Mouse (Mus musculus) lung, adult 18-20 months (tissue): ENCODE measurements around the gene March6.

Source experiments
- DNase-seq, 2 experiments: peaks; one replicate each; pipeline ENCODE4 v3.0.0; 2022; ENCODE audit warnings: mixed read lengths in 2 of 2

The March6 gene

DNA sequence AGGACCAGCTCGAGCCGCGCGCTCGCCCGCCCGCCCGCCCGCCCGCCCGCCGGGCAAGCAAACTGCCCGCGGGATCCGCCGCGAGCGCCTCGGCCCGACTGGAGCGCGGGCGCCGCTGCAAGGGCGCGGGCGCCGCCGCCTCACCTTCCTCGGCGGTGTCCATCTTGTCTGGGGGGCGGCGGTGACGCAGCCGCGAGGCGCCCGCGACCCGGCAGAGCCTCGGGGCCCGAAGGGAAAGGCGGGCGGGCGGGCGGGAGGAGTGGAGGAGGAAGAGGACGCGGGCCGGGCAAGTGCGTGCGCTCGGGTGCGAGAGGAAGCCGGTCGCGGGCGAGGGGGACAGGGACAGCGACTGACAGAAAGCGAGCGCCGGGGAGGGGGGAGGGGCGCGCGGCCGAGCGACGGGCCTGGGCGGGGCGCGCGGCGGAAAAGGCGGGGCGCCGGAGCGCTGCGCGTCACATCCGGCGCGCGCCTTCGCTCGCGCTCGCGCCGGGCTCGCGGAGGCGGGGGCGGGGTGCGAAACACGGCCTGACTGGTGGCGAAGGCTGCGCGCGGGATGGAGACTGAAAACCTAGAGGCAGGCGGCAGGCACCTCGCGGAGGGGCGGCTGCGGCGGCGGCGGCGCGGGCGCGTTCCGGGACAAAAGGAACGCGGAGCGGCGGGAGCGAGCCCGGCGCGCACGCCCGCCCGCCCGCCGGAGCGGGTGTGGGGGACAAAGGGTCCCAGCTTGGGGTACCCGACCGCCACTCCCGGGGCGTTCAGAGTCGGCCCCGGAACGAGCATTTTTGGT is at the start of gene March6:
March6 (minus strand) TSS at position 395 of the 787 bp plus-strand sequence.
- peak; percentile 87 to 91 for DNase-seq

DNA sequence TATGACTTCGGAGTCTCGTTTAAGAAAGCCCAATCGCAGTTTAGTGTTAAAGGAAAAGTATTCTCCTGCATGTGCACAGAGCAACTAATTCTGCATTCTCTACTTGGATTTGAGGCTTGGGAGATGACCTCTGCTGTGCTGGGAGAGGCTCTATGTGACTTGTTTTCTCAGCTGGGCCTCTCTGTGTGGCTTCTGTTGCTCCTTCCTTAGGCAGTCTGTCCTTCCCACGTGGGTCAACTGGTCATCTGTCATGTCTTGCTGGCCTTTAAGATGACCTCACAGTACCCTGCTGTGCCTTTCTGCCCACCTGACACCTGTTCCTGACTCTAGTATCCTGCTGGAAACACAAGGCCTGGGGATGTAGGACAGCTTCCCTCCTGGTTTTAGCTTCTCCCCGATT is 45.2 kb upstream of the March6 start:
- DNase-seq: no peak

DNA sequence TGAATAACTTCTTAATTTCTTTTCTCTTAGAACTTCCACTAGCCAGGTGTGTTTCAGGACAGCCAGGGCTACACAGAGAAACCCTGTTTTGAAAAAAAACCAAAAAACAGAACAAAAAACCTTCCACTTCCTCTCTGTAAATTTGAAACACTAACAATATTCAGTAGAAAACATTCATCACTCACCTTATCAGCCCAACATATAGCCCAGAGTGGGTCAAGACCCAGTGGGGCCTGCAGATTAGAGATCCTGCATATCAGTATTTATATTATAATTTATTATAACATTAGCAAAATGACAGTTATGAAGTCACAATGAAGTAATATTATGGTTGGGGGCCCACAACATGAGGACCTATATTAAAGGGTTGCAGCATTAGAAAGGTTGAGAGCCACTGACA is 42.8 kb upstream of the March6 start:
- DNase-seq: no peak

DNA sequence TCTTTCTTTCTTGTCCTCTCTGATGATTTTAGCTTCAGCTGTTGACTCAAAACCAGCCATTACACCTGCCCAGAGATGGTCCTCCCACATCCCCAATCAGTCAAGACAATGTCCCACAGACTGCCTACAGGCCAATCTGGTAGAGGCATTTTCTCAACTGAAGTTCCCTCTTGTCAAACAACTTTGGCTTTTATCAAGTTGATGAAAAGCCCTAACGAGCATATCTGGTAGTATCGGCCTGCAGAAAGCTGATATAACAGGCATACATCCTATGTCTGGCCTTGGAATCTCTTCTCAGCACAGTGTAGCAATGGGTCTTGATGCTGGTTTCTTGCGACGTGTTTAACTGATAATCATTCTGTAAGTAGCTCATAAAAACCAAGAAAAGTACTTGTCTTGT is 42.4 kb upstream of the March6 start:
- DNase-seq: no peak

DNA sequence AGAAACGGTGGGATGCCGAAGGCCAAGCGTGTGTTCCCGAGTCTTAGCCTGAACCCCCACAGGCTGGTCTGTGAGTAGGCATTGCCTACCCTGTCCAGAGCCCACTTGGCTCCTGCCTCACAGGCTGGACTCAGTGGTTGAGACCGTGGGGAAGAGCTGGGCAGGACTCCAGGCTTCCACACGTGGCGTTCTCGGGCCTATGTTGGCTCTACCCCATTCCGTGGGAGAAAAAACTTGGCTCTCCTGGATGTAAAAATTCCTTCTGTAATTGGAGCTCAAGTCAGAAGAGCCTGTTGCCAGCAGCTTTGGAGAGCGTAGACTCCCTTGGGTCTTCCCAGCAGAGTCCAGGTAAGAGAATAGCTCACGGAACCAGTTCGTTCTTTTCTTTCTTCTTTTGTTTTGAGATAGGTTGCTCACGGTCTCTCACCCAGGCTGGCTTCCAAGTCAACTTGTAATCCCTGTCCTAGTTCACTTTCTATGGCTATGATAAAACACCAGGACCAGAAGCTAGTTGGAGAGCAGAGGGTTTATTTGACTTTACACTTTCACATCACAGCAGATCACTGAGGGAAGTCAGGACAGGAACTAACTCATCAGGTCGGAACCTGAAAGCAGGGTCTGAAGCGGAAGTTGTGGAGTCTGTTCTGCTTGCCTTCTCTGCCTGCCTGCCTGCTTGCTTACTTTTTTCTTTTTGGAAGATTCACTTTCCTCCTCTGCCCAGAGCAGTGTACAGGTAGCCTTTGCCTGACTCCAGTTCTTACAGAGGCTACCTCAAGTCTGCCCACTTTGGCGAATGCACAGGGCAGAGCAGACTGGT is 41.3 kb upstream of the March6 start:
- peak in 1 of 2 experiments; percentile 25 for DNase-seq

DNA sequence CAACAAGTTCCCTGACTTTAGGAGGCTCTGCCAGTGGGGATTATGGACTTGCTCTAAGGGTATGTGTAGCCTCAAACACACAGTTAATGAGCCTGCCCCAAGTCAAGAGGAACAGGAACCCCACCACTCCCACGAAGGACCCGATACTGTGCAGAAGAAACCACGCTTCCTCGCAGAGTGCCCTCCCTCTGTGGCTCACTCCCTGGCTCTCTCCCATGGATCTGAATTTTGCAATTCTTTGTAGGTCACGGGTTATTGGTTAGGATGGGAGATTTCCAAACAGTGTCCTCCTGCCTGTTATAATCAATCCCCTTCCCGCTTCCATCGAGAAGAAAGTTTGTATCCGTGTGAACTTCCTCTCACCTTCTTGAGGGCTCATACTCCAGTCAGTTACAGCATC is 40.1 kb upstream of the March6 start:
- DNase-seq: no peak

DNA sequence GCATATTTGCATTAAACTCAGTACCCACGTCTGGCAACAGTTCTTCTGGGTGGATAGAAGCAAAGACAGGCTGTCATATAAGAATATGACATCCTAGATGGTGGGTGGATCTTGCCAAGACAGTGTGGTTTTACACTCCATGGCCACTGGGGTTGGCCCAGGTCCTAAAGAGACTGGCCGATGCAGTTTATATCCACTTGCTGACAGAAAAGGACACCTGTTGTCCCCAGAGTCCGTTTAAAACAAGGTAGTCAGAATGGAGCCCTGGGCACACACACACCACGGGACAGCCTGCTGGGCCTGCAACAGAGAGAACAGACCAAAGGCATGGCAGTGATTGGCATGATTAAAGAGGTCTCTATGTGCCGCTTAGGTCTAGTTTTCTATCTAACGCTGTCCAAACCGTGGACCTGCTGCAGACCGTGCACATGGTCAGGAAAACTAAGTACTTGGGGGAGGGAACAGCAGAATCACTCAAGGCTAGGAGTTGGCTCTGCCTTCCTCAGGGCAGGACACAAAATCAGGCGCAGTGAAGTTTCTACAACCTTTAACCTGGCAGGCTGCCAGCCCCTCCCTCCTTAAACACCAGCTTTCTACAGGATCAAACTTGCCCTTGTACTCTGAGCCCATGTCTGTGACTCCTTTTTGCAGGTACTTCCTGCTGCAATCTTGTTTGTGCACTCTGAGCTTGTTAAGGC is 38.6 kb upstream of the March6 start:
- DNase-seq: peak; percentile 55 to 74

DNA sequence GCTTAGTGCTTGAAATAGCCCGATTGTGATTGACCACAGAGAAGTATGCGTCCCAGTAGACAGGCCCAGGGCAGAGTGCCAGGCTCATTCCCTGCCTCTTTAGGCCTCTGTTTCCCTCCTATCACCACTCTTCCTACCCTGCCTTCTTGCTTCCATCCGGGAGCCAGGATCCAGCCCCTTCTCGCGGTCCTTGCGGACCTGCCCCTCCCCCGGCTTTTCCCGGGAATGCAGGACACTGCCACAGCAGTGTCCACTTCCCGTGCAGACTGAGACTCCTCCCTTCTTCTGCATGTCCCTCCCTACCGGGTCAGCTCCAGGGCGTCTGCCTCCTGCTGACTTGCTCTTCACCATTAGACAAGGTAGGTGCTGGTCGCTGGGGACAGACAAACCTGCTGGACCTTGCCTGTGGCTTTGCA is 37.7 kb upstream of the March6 start:
- peak; percentile 51 to 73 for DNase-seq

DNA sequence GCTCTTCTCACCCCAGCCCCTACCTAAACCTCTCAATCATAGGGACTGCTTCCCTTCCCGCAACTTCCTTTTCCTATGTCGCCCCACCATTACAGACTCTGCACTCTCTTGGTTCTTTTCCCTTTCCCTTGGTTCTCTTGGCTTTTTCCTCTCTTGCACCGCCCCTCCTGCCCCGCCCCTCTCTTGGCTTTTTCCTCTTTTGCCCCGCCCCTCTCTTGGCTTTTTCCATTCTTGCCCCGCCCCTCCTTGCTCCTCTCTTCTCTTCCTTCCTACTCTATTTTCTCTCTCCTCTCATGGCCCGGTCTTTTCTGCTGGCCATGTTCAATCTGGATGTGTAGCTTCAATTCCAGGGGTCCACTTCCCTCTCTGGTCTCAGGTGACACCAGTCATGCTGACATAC is 36.6 kb upstream of the March6 start:
- no peak for DNase-seq

DNA sequence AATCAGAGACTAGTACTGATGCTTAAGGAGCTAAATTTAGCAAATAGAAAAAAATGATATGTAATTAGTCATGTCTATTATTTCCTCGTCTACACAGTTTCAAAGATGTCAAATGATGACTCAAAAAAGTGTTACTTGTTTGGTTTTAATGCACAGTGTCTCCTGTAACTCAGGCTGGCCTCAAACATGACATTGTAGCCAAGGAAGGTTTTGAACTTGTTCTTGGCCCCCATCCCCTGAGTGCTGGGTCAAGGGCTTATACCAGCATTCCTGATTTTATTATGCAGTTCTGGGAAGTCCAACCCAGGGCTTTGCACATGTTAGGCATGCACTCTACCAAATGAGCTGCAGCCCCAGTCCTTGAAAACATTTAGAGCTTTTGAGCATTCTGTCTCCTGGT is 34.9 kb upstream of the March6 start:
- DNase-seq: no peak

DNA sequence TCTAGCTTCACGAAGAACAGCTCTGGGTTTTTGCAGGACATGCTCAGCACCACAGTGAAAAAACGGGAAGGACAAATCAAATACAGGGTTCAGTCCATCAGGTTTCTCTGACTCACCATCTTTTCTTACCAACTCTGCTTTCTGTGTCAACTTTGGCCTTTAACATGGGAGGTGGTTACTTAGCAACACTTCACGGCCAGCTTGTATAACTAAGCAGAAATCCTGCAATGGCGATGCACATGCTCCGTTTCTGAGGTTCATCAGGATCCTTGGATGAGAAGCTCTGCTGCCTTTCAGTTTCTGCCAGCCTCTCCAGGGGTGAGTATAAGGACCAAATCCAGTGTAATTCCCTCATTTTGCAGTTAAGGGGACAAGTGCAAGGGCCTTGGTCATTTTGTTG is 34.3 kb upstream of the March6 start, which contains the start of gene Cmbl:
Cmbl (plus strand) TSS at position 206 of the 400 bp plus-strand sequence.
- DNase-seq: no peak

DNA sequence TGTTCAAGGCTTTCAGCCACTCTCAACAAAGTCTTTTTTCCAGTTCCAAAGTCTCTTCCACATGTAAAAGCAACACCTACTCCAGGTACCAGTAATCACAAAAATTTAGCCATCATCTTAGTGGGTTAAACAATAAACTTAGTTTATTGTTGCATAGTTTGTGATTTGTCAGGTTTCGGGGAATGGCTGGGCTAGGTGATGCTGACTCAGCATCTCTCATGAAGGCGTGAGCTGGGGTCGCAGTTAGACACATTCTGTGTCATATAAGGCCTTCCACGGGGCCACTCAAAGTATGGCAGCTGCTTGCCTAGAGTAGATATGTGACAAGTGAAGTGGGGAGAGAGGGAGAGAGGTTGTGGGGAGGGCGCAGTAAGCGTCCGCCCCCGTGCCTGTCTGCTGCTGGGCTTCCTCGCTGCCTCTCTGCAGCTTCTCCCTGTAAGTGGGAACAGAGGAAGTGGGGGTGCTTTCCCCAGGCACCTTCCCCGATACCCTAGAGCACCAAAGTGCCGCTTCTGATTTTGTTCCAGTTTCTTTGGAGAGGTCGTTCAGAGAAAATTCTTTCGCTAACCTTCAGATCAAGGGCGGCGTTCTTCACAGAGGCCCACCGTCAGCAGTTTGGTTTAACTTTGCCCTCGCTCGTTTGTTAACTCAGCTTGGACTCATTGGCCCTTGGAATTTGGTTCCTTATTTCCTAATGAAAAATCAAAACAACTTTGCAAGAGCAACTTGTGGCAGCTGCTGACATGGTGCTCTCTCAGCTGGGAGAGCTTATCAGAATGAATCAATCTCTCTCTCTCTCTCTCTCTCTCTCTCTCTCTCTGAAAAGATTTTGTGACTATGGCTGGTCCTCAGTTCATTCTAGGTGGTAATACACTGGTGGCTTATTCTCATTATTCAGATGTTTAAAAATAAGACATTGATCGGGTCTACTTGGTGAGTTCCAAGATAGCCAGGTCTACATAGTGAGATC is 33.0 kb upstream of the March6 start:
- peak in 1 of 2 experiments; percentile 37 for DNase-seq

DNA sequence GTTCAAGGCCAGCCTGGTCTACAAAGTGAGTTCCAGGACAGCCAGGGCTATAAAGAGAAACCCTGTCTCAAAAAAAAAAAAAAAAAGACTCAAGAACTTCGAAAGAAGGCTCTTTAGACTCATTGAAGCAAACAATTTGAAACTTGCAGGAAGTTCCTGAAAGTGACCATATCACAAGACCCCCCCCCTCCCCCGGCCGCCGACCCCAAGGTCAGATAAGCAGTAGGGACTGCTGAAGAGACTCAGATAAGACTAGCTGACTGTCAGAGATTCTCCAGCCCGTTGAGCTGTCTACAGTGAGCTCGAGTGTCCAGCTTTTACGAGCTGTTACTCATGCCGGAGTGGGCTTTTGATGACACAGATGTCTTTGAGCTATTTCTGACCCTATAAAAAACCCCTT is 32.0 kb upstream of the March6 start:
- no peak for DNase-seq

DNA sequence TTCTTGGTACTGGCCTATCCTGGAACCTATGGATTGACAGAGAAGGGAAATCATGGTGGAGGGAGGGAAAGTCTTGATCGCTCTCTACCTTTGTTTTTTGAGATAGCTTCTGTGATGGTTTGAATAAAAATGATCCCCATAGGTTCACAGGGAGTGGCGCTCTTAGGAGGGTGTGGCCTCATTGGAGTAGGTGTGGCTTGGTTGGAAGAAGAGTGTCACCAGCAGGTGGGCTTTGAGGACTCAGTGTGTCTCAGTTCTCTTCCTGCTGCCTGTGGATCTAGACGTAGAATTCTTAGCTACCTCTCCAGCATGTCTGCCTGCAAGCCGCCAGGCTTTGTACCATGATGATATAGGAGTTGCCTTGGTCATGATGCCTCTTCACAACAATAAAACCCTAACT is 31.1 kb upstream of the March6 start:
- no peak for DNase-seq

DNA sequence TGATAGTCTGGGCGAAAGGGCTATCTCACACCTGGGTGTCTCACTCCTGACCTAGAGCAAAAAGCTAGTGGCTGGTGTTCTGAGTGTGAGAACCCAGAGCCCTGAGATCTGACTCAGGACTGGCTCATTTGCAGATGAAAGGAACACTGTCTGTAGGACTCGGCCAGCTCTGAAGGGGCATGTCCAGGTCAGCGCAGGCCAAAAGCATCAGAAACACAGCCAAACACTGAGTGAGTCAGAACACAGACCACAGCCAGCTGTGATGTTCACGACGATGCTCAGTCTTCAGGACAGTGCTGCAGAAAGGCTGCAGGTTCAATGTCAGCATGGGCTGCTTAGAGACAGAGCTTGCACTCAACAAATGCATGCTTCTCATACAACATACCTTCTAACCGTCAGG is 30.5 kb upstream of the March6 start:
- no peak for DNase-seq

DNA sequence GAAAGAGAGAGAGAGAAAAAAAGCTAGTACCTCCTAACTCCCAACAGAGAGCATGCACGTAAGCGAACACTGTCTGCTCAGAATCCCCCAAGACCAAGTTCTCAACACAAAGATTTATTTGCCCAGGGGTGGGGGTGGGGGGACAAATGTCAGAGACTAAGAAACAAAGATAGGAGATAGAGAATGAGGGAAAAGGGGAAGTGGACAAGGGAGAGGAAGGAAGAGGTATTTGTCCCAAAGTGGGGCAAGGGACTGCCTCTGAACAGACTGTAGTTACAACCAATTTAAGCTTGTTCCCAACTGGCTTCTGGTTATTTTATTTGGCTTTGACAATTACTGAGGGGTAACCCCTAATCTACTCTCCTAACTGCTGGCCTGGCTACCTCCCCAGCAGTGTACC is 24.0 kb upstream of the March6 start:
- no peak for DNase-seq

DNA sequence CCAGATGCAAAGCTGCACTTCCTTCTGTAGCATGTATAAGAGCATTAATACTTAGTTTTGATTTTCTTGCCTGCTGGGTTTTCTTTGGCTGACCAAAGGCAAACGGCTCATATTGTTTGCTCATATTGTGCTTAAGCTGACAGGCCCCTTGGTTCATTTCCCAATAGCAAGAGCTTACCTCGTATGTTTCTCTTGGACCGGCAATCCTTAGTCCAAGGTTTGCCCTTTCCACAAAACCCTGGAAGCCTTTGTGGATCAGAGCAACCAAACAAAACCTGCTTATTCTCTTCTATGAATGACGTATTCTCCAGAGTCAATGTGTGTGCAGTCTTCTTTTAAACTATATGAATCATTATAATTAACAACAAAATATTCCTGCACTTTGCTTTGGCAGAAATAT is 19.5 kb upstream of the March6 start:
- no peak for DNase-seq

DNA sequence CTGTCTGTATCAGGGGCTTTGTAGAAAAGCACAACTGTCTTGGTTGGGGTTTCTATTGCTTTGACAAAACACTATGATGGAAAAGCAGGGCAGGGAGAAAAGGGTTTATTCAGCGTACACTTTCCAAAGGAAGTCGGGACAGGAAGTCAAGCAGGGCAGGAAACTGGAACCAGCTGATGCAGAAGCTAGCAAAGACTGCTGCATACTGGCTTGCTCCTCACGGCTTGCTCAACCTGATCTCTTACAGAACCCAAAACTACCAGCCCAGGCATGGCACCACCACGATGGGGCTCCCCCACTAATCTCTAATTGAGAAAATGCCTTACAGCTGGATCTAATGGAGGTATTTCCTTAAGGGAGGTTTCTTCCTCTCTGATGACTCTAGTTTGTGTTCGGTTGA is 16.6 kb upstream of the March6 start:
- no peak for DNase-seq

DNA sequence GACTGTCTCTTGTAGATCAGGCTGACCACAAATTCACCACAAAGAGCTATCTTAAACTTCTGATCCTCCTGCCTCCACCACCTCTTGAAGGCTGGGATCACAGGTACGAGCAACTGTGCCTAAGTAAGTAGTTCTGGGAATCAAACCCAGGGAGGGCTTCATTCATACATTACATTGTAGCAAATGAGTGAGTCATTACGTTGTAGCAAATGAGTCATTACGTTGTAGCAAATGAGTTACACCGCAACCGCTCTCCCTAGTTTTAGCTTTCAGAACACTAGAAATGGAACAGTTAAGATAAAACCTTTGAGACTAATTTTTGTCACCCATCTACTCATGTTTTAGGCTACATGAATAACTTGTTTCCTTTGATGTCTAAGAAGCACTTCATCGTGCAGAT is 15.4 kb upstream of the March6 start:
- no peak for DNase-seq

DNA sequence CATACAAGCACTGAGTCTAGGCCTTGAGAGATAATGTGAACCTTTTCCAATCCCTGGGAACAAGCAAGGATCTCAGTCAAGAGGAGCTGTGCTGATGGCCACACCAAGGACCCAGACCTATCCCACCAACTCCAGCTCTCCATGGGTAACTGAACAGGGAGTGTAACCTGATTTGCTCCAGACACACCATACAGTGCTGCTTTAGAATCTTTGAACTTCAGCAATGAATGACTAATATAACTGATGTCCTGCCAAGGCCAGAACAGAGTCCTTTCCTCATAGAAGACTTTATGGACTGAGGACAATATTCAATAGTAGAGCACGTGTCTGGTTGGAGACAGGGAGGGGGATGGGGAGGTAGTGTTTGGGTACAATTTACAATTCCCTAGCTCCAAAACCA is 14.2 kb upstream of the March6 start:
- no peak for DNase-seq

DNA sequence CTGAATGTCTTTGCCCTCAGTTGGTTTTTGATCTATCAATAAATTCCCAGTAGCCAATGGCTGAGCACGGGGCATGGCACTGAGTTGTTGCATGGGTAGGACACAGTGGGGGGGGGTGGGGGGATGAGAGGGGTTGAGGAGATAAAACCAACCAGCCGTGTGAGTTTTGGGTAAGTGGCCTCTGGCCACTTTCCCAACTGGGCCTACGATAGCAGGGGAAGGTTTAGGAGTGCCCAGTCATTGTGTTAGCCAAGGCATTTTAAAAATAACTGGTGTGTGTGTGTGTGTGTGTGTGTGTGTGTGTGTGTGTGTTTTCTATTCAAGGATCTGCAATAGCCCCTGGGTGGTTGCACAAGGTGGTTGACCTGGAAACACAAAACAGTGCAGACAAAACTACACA is 12.4 kb upstream of the March6 start:
- DNase-seq: no peak
